Comparison of ENCODE assay signal across 9 mouse cellular contexts in genomic region chr19:53851352-53851751, GRCm38 (mm10). TPM values are rescaled to one million over a fixed set of nuclear protein-coding genes. Genes with fewer than 3 reads are reported as not detected.
DNase-seq lines count a peak whose midpoint lies in the region; ATAC-seq lines count a peak whose summit lies in the region.
"Had no signal": no experiment of that assay in that cellular context is flagged by ENCODE, and none has a peak within 500 bp of the region (broad histone marks: within the 10 kb centered on the region; RNA-seq: fewer than 3 reads in every experiment).

No protein-coding gene starts in this region.

- no peak overlapping the region for H3K4me3 ChIP-seq in midbrain, embryonic 10.5 days
- no peak overlapping the region for H3K4me3 ChIP-seq in midbrain, embryonic 11.5 days (ENCODE audit: low read depth, low read length)
- H3K4me3 ChIP-seq in hindbrain, embryonic 16.5 days (ENCODE audit: low read length) = no peak overlapping the region
- no peak overlapping the region for H3K4me3 ChIP-seq in stomach, embryonic 16.5 days (replicated peaks; ENCODE audit: low read length)

- H3K9me3 ChIP-seq in midbrain, embryonic 10.5 days (replicated peaks) = no peaks in the 10 kb centered on the region
- H3K9me3 ChIP-seq in midbrain, embryonic 11.5 days (ENCODE audit: control insufficient read depth, low read length) = no peaks in the 10 kb centered on the region
- H3K9me3 ChIP-seq in hindbrain, embryonic 16.5 days (ENCODE audit: control insufficient read depth, low read length) = no peaks in the 10 kb centered on the region
- H3K9me3 ChIP-seq in stomach, embryonic 16.5 days (replicated peaks; ENCODE audit: control insufficient read depth, low read length) = no peaks in the 10 kb centered on the region

- H3K36me3 ChIP-seq in midbrain, embryonic 10.5 days = no peaks in the 10 kb centered on the region
- no peaks in the 10 kb centered on the region for H3K36me3 ChIP-seq in midbrain, embryonic 11.5 days (ENCODE audit: control insufficient read depth, insufficient read depth, low read length)
- no peaks in the 10 kb centered on the region for H3K36me3 ChIP-seq in hindbrain, embryonic 16.5 days (ENCODE audit: control insufficient read depth, insufficient read depth, low read length)
- H3K36me3 ChIP-seq in stomach, embryonic 16.5 days (ENCODE audit: control insufficient read depth, insufficient read depth, low read length) = no peaks in the 10 kb centered on the region

- peak; percentile 25 for DNase-seq in cerebellum, adult 8-10 months
- DNase-seq in cerebellum, adult 9-10 months = no peak
- no peak for DNase-seq in midbrain, embryonic 10.5 days (ENCODE audit: low spot score)
- no peak for DNase-seq in midbrain, embryonic 11.5 days (ENCODE audit: low spot score, missing footprints)
- DNase-seq in spleen, postnatal 14 days (ENCODE audit: low spot score in 2 of 2) = no peak
- DNase-seq in right cerebral cortex, adult 18-20 months = no peak
- DNase-seq: lung, postnatal 14 days had no signal

- peaks cover 39% of the 10 kb centered on the region for H3K4me1 ChIP-seq in midbrain, embryonic 10.5 days
- H3K4me1 ChIP-seq in midbrain, embryonic 11.5 days (ENCODE audit: control insufficient read depth, insufficient read depth, low read length) = peaks cover 16% of the 10 kb centered on the region
- H3K4me1 ChIP-seq in hindbrain, embryonic 16.5 days (ENCODE audit: control insufficient read depth, insufficient read depth, low read depth, low read length) = peaks cover 24% of the 10 kb centered on the region
- H3K4me1 ChIP-seq in stomach, embryonic 16.5 days (ENCODE audit: control insufficient read depth, insufficient read depth, low read length) = peaks cover 39% of the 10 kb centered on the region

- no peak overlapping the region for H3K4me2 ChIP-seq in midbrain, embryonic 11.5 days
- H3K4me2 ChIP-seq in hindbrain, embryonic 16.5 days (ENCODE audit: low read length) = no peak overlapping the region
- H3K4me2 ChIP-seq in stomach, embryonic 16.5 days (ENCODE audit: low read depth, low read length) = no peak overlapping the region

- no peak overlapping the region for H3K9ac ChIP-seq in midbrain, embryonic 11.5 days (ENCODE audit: low read length)
- no peak overlapping the region for H3K9ac ChIP-seq in hindbrain, embryonic 16.5 days (ENCODE audit: low read depth, low read length)
- no peak overlapping the region for H3K9ac ChIP-seq in stomach, embryonic 16.5 days (ENCODE audit: low read length)

- no peak for ATAC-seq in midbrain, embryonic 11.5 days (ENCODE audit: low FRiP score)
- ATAC-seq in hindbrain, embryonic 16.5 days = no peak
- no peak for ATAC-seq in stomach, embryonic 16.5 days (ENCODE audit: insufficient read depth, low FRiP score)

- peak overlapping the region; percentile 79 for H3K27ac ChIP-seq in midbrain, embryonic 10.5 days (replicated peaks)
- no peak overlapping the region for H3K27ac ChIP-seq in midbrain, embryonic 11.5 days (ENCODE audit: low read depth, low read length)
- H3K27ac ChIP-seq in hindbrain, embryonic 16.5 days (ENCODE audit: low read depth, low read length) = peak overlapping the region; percentile 63
- peak overlapping the region; percentile 87; the same call in 1 of the 2 replicates for H3K27ac ChIP-seq in stomach, embryonic 16.5 days (ENCODE audit: low read length)

- 87% methylated on average over 13 of the region's 13 CpGs for WGBS in midbrain, embryonic 10.5 days
- 83% methylated on average over 13 of the region's 13 CpGs for WGBS in midbrain, embryonic 11.5 days
- 73% methylated on average over 13 of the region's 13 CpGs for WGBS in hindbrain, embryonic 16.5 days
- WGBS in stomach, embryonic 16.5 days = 85% methylated on average over 13 of the region's 13 CpGs

- peaks cover 9% of the 10 kb centered on the region; the same call in 1 of the 2 replicates for H3K27me3 ChIP-seq in midbrain, embryonic 10.5 days (ENCODE audit: low read depth, poor library complexity, severe bottlenecking)
- no peaks in the 10 kb centered on the region for H3K27me3 ChIP-seq in midbrain, embryonic 11.5 days (ENCODE audit: control insufficient read depth, insufficient read depth, low read length)
- no peaks in the 10 kb centered on the region for H3K27me3 ChIP-seq in hindbrain, embryonic 16.5 days (replicated peaks; ENCODE audit: control insufficient read depth, insufficient read depth, low read length)
- H3K27me3 ChIP-seq in stomach, embryonic 16.5 days (ENCODE audit: control insufficient read depth, insufficient read depth, low read length) = no peaks in the 10 kb centered on the region

RNA-seq across cellular contexts. Expression of gene Pdcd4, which starts 40.7 kb away (rescaled TPM):
- polyA plus RNA-seq in midbrain, embryonic 10.5 days (2016; fragmentation: Nextera tagmentation; extraction: Ambion mirVana) = 48.8 and 57.6 TPM in 2 replicates
- polyA plus RNA-seq in midbrain, embryonic 11.5 days (2014; fragmentation: Nextera tagmentation; extraction: Ambion mirVana) = 61.9 and 65.7 TPM in 2 replicates
- polyA plus RNA-seq in hindbrain, embryonic 16.5 days (2015; fragmentation: Nextera tagmentation; extraction: Ambion mirVana) = 54.8 and 63.2 TPM in 2 replicates
- 94.1 and 101 TPM in 2 replicates for polyA plus RNA-seq in stomach, embryonic 16.5 days (2015; fragmentation: Nextera tagmentation; extraction: Ambion mirVana)
